Mouse (Mus musculus) G1E-ER4 (cell line): ENCODE data around the gene Egfl8. TPM values are rescaled to one million over a fixed set of nuclear protein-coding genes. Genes with fewer than 3 reads are reported as not detected.

Experiments used
- GATA1 ChIP-seq: IDR thresholded peaks from one replicate; pipeline ENCODE4 v1.8.0; 2012; ENCODE audit warnings: low read length, inconsistent platforms
- polyA plus RNA-seq: library from polyadenylated mRNA; stranded (reverse); fragments of >175 nt; gene quantifications from 2 replicates; pipeline ENCODE4 v1.2.3, GENCODE M21; 2012

Egfl8 gene
- polyA plus RNA-seq, 1 experiment: 1.1 TPM

DNA sequence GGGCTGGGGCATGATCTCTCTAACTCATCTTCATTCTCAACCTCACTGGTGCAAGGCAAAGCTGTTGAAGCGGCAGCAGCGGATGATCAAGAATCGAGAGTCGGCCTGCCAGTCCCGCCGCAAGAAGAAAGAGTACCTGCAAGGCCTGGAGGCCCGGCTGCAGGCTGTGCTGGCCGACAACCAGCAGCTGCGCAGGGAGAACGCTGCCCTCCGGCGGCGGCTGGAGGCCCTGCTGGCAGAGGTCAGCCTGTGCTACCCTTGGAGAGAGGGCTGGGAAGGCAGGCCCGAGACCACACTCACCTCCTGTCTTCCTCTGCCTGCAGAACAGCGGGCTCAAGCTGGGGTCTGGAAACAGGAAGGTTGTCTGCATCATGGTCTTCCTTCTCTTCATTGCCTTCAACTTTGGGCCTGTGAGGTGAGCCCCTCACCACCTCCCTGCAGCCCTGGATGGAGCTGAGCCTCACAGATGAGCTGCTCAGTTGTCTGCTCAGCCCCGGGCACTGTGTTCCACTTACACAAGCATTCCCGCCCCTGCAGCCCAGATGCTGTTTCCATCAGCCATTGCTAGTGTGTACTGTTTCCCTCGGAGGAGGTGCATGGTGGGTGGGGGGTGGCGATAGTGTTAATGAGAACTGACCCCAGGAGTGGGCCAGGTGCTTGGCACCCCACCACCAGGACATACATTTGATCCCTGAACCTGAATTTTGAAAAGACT is 35.9 kb upstream of the Egfl8 start:
- TF ChIP-seq GATA1: no peak

DNA sequence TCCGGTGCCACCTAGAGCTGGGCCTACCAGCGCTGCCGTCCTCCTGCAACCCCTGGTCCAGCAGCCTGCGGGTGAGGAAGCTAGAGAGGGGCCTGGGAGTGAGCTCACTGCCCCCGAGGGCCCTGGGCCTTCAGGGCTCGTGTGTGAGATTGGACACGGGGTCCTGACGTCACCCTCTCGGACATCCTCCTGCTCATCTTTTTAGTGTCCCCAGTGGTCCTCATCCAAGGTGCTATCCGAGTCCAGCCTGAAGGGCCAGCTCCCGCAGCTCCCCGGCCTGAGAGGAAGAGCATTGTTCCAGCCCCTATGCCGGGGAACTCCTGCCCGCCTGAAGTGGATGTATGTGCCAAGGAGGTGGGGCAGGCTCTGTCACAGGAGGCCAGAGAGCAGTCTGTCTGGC is 35.0 kb upstream of the Egfl8 start:
- no peak for TF ChIP-seq GATA1

GRCm38 (mm10) chr17:34649106-34649864 is 33.5 kb upstream of the Egfl8 start:
- no peak for TF ChIP-seq GATA1

DNA sequence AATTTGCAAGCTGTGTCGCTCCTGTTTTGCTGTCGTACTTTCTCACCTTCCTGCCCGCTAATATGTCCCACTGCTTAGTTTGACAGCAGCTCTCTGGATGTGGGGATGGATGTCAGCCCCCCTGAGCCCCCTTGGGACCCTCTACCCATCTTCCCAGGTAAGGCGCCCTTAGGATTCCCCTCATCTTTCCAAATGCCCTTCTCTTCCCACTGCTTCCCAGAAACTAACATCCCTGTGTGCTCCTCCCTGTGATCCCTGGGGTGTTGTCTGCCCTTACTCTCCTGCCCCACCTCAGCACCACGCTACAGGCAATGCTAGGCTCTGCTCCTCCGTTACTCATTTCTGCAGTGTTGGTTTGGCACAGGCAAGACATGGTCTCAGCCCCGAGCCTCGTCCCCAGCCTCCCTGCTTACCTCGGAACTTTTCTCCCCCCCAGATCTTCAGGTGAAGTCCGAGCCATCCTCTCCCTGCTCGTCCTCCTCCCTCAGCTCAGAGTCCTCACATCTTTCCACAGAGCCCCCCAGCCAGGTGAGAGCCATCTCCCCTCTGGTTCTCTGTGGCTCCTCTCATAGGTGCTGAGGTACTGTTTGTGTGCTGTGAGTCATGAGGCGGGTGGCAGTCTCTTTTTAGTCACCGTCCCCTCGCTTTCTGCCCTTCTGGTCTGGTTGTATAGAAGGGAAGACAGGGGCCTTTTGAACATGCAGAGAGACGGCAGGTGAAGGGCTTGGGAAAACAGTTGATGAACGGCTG is 32.5 kb upstream of the Egfl8 start:
- TF ChIP-seq GATA1: no peak

- TF ChIP-seq GATA1: no peak
Observed at GRCm38 (mm10) chr17:34646906-34647787, 31.4 kb upstream of the Egfl8 start, which contains the start of gene Atf6b. Gene Atf6b, plus strand, starts transcription at chr17:34647146.

- no peak for TF ChIP-seq GATA1
Observed at GRCm38 (mm10) chr17:34645831-34646511, 30.2 kb upstream of the Egfl8 start.

- no peak for TF ChIP-seq GATA1
Observed at GRCm38 (mm10) chr17:34645256-34645829, 29.6 kb upstream of the Egfl8 start.

- no peak for TF ChIP-seq GATA1
Observed at GRCm38 (mm10) chr17:34644608-34645007, 28.8 kb upstream of the Egfl8 start, which contains the start of gene Fkbpl. Gene Fkbpl, plus strand, starts transcription at chr17:34644764.

- no peak for TF ChIP-seq GATA1
Observed at GRCm38 (mm10) chr17:34643944-34644343, 28.2 kb upstream of the Egfl8 start.

- TF ChIP-seq GATA1: no peak
Observed at GRCm38 (mm10) chr17:34643379-34643778, 27.6 kb upstream of the Egfl8 start.

DNA sequence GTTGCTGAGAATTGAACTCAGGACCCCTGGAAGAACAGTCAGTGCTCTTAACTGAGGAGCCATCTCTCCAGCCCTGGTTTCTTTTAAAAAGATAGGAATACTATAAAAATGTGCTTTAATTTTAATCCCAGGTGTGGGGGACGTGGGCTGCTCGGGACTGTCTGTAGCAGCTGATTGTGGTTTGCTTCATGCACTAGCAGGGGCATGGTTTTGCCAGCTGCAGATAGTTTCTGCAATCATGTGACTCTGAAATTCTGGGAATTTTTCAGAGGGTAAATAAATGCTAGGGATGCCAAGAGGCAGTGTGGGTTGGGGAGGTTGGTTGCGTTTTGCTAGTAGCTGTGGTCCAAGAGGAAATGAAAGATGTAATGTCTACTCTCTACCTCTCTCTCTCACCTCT is 26.2 kb upstream of the Egfl8 start:
- TF ChIP-seq GATA1: no peak

GRCm38 (mm10) chr17:34640778-34641601 is 25.2 kb upstream of the Egfl8 start:
- no peak for TF ChIP-seq GATA1
